Mouse (Mus musculus) right cerebral cortex, adult 18-20 months (tissue): Measurements from ENCODE around the gene Pogk.

Source experiments
- DNase-seq: peaks from one replicate; pipeline ENCODE4 v3.0.0; 2022; ENCODE audit warnings: mixed read lengths

Pogk gene

DNA sequence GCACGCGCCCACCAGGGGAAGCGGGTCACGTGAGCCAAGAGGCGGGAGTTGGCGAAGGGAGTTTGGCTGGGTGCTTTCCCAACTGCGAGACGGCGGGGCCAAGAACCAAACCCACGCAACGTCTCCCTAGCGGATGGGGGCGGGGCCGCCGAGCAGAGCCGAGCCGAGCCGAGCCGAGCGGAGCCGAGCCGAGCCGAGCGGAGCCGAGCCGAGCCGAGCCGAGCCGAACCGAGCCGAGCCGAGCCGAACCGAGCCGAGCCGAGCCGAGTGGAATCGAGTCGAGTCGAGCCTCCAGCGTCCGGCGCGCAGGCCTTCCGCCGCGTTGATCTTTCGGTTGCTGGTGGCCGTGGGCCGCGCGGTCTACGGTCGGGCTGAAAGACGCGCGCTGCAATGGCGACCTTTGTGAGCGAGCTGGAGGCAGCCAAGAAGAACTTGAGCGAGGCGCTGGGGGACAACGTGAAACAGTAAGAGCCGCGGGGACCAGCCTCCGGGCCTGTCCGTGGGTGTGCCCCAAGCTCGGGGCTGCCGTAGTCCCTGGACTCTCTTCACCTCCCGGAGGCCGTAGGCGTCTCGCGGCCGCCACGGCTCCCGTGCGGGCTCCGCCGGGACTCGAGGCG, 30.5 kb downstream of the Pogk start, which contains the start of gene Tada1:
Gene Tada1, plus strand, starts transcription at position 85 of the 617 bp plus-strand sequence.
- DNase-seq: peak; percentile 91

- DNase-seq: no peak
These were observed 31.1 kb downstream of the Pogk start for GRCm38 (mm10) chr1:166378431-166379012.

DNA sequence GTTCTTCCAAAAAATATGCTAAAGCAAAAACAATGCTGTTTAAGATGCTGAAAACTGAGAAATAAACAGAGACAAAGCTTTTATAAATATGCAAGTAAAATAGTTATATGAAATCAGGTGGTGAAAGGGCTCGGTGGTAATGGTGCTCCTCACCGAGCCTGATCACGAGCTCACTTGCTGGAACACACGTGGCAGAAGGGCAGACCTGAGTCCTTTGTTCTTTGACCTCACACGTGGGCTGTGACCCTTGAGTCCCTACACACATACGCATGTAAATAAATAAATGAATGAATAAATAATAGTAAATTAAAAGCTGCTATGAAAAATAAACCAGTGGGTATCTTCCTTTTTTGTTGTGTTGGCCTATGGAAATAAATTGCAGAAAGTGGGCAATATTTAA, 32.5 kb downstream of the Pogk start:
- DNase-seq: no peak

- DNase-seq: no peak
These were observed 46.5 kb downstream of the Pogk start for GRCm38 (mm10) chr1:166363122-166363521.

- no peak for DNase-seq
These were observed 47.0 kb downstream of the Pogk start for GRCm38 (mm10) chr1:166362659-166363058.

DNA sequence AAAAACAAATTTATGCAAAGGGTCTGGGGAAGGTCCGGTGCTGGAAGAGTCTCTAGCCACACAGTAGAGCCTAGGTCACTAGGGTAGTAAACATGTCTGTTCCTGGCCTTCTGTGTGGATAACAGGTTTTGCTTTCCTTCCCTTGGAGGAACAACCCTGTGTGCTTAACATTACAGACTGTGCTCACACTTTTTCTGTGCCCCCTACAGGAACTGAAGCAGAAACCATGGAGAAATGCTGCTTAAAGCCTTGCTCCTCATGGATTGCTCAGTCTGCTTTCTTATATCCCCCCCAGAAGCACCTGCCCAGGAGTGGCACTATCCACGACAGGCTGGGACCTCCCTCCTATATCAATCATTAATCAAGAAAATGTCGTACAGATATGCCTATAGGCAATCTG, 47.8 kb downstream of the Pogk start:
- no peak for DNase-seq

- DNase-seq: no peak
These were observed 48.8 kb downstream of the Pogk start for GRCm38 (mm10) chr1:166360896-166361295.

DNA sequence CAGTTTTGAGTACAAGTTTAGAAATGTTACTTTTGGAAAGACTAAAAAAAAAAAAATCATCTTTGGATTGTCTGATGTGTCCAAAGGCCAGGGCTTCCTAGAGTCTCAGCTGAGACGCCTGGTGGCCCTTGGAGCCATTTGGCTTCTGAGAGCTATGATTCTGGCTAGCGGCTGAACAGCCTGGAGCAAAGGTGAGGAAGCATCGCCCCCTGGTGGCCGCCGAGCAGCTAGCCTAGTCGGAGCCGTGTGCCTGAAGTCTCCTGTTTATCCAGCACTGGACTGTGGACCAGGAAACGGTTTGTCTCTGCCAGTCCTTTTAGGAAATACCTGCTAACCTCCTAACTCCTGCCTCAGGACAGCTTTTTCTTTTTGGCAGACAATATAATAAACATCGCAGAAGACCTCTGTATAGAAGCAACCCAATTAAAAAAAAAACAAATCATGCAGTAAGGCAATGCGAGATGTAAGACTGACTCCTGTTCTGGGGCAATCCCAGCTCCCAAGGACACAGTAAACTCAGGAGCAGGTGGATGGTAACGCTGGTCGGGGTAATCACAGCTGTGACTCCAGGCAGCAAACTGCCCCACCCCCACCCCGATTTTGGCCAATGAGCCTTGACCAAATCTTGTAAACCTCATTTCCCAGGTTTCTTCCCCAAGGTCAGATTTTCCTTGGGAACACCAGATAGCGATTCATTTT, 49.4 kb downstream of the Pogk start:
- DNase-seq: peak; percentile 90

GRCm38 (mm10) chr1:166349751-166350150, 59.9 kb downstream of the Pogk start:
- DNase-seq: no peak

DNA sequence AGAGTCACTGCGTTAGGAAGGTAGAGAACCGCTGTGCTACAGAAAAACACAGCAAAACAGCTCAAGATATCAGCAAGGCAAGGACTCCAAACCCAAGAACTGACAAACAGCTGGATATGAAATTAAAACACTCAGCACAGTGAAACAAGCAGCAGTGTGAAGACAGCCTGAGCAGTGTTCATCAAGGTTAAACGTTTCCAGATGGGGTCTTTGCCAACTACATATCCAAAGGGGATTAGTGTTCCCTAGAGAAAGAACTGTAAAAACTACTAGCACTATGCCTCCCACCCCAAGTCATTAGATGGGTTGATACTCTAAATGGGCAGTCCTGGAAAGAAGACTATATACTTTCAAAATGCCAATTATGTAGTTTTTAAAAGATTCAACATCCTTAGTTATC, 60.3 kb downstream of the Pogk start:
- no peak for DNase-seq

GRCm38 (mm10) chr1:166346906-166347305, 62.8 kb downstream of the Pogk start:
- no peak for DNase-seq

DNA sequence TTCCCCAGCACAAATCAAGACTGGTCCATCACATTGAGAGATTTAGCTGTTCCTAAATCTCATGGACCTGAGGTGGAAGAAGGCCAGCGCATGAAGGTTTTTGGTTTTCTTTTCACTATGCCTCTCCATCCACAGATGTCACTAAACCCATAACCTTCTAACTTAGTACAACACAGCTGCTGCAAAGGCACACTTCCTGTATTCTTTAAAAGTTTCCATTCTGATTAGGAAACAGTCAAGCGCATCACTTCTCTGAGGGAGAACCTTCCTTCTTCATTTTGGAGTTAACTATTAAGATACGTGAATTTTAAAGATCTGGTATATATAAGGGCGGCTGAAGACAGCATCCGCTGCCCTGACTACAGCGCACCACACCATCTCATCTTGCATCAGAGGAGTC, 64.1 kb downstream of the Pogk start:
- no peak for DNase-seq

DNA sequence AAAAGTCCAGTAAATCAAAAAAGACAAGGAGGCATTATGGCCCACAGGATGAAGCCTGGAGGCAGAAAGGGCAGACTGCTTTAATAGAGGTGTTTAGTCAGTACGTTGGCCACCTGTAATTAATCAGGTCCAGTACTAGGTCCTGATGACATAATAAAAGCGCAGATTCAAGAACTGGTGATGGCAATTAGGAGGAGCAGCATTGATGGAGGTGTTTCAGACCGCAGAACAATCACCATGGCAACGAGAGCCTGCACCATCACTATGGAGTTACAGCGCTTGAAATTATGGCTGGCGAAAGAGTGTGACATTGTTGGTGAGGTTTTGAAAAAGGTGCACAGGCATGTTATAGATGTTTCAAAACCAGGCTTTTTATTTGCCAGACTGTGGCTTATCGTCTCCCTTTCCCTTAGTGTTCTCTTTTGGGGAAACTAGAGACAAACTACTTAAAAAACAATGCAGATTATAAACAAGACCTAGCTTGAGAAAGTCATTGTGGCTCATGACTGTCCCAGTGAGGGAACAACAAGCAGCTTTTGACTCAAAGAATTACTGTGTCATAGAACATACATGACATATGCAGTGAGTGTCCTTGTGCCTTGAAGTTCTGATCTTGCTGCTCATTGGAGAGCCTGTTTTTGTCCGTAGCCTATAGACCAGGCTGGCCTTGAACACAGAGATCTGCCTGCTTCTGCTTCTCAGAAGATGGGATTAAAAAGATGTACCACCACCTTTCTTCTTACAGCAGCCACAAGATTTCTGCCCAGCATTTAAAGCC, 65.2 kb downstream of the Pogk start:
- DNase-seq: peak; percentile 24

DNA sequence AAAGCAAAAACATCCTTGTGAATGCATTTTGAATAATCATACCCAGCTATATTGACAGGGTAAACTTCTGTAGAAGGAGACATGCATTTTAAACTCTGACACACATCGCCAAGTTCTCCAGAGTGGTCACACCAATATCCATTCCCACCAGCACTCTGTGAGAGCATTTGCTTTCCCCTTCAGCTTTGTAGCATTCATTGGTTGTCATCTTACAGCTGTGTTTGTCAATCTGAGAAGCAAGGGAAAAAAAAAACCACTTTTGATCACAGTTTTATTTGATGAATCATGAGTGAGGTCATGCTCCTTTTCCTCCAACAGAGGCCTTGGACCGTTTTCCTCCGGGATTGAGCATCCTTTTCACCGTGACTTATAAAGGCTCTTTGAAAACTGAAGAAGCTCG, 66.1 kb downstream of the Pogk start:
- DNase-seq: no peak

DNA sequence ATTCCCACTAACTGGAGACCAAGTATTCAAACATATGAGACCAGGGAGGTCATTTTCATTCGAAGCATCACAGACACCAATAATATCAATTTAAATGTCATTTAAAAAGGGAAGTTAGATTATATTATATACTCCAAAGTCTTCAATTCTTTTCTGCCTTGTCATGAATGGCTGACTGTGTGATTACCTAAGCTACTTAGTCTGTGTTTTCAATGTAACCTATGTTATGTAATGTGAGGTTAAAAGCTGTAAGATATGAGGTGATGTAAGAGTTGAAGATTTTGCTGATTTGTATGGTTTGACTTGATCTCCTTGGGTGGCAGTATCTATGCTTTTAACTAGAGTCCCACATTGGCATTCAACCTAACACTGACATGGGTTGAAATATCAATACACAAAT, 67.1 kb downstream of the Pogk start:
- no peak for DNase-seq

- no peak for DNase-seq
These were observed 67.6 kb downstream of the Pogk start for GRCm38 (mm10) chr1:166342060-166342459.

DNA sequence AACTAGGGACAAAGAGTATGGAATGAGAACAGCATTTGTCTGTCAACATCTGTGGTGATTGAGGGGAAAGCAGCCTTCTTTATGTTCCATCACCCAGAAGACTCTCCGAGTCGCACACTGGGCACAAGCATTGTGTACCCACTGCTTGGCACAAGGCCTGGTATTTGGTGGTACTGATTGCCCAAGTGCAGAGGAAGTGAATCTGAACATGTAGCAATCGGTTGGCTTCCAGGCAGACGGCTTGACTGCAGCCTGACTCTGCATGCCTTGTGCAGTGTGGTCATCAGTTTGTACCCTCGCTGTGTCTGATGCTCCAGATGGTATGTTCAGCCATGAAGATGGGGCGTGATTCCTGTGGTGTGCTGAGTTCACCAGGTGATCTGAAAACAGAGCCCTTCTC, 70.6 kb downstream of the Pogk start:
- no peak for DNase-seq
